Mouse (Mus musculus) spleen, adult 2 months (tissue): ENCODE data around the gene C87499.

ENCODE experiments used
- CTCF ChIP-seq: fragments of 200-500 bp; IDR thresholded peaks from 2 replicates; pipeline ENCODE4 v1.5.1; 2011; ENCODE audit warnings: mild to moderate bottlenecking, inconsistent platforms; ENCODE audit not compliant: insufficient read depth, insufficient read length, insufficient replicate concordance; ENCODE audit errors: extremely low read depth
- POLR2A ChIP-seq: fragments of 200-500 bp; IDR thresholded peaks from 2 replicates; pipeline ENCODE4 v1.6.1; 2011; ENCODE audit warnings: low read depth, low read length, inconsistent platforms

DNA sequence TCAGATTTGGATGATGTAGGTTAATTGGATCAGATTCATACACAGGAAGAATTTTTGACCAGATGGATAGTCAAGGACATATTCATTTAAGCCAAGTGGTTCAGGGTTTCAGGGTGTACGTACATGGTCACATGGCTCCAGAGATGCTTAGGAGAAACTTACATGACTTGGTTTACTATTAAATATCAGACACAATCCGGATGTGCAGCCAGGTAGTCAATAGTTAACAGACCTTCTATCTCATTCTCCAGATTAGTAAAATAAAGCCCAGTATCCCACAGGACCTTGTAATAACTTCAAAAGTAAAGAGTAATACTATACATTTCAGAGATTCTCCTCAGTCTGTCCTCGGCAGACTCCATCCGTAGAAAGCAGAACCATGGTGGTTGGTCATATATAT is at the start of gene C87499:
- no peak for TF ChIP-seq CTCF
- no peak for TF ChIP-seq POLR2A
